Mouse (Mus musculus) forebrain, embryonic 16.5 days (tissue): ENCODE measurements around the gene Elob. TPM values are rescaled to one million over a fixed set of nuclear protein-coding genes. Genes with fewer than 3 reads are reported as not detected.

Experiments
- ATAC-seq: fragments of 200-750 bp; cut with Nextera tagmentation; 2 replicates; pipeline ENCODE4 v1.8.0; 2017; ENCODE audit warnings: mild to moderate bottlenecking, moderate library complexity
- H3K27ac ChIP-seq: fragments of 300-500 bp; sonication (generic); 2 replicates; pipeline ENCODE4 v1.5.1; 2014; ENCODE audit warnings: low read length, control low read depth
- H3K27me3 ChIP-seq: fragments of 300-500 bp; sonication (generic); replicated peaks from 2 replicates; pipeline ENCODE4 v1.6.1; 2014; ENCODE audit warnings: low read length; ENCODE audit not compliant: control insufficient read depth, insufficient read depth
- H3K36me3 ChIP-seq: fragments of 300-500 bp; sonication (generic); 2 replicates; pipeline ENCODE4 v1.6.1; 2014; ENCODE audit not compliant: control insufficient read depth, insufficient read depth
- H3K4me1 ChIP-seq: fragments of 300-500 bp; sonication (generic); replicated peaks from 2 replicates; pipeline ENCODE4 v1.6.1; 2014; ENCODE audit warnings: low read length; ENCODE audit not compliant: control insufficient read depth, insufficient read depth
- H3K4me2 ChIP-seq: fragments of 300-500 bp; sonication (generic); 2 replicates; pipeline ENCODE4 v1.6.1; 2014; ENCODE audit warnings: mild to moderate bottlenecking, low read length, control low read depth
- H3K4me3 ChIP-seq: fragments of 300-500 bp; sonication (generic); replicated peaks from 2 replicates; pipeline ENCODE4 v1.5.1; 2014; ENCODE audit warnings: mild to moderate bottlenecking, low read length, control low read depth
- H3K9ac ChIP-seq: fragments of 300-500 bp; sonication (generic); replicated peaks from 2 replicates; pipeline ENCODE4 v1.6.1; 2014; ENCODE audit warnings: low read depth, low read length, control low read depth
- H3K9me3 ChIP-seq: fragments of 300-500 bp; sonication (generic); 2 replicates; pipeline ENCODE4 v1.6.1; 2016; ENCODE audit warnings: low read length; ENCODE audit not compliant: control insufficient read depth
- WGBS: fragments of 180-500 bp; shearing (Covaris S2); extraction: QIAGEN DNeasy Blood & Tissue Kit; methylation state at CpG from one replicate; pipeline ENCODE4 v1.1.7; 2014; 5-methylcytosine and 5-hydroxymethylcytosine counted together
- polyA plus RNA-seq: library from polyadenylated mRNA; unstranded; fragments of >200 nt; fragmentation: Nextera tagmentation; extraction: Ambion mirVana; gene quantifications from 2 replicates; pipeline ENCODE4 v1.2.1, GENCODE M21; 2015

Elob gene
- polyA plus RNA-seq, 1 experiment from 2014 or later, result 1,034 TPM

DNA sequence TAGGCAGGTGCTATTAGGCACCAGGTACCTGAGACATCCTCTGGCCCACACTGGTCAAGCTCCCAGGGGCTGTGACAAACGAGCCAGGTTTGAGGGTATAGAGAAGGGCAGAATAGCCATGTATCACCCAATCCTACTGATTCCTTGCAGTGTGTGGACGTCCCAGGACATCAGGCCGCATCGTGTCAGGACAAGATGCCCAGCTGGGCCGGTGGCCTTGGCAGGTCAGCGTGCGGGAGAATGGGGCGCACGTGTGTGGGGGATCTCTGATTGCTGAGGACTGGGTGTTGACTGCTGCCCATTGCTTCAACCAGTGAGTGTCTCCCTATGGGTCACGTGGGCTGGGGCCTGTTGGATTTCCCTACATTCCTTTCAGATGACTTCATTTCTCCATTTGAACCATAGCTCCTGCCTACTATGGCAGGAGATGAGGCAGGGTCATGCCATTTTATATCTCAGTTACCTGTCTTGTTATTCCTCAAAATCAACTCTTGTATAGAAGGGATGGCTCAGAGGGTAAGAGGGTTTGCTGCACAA is 25.4 kb upstream of the Elob start:
- H3K27me3 ChIP-seq, result no peaks in the 10 kb centered on the region
- no peak overlapping the region for H3K27ac ChIP-seq
- no peak overlapping the region for H3K4me2 ChIP-seq
- H3K9ac ChIP-seq, result no peak overlapping the region
- H3K4me3 ChIP-seq, result no peak overlapping the region
- no peaks in the 10 kb centered on the region for H3K4me1 ChIP-seq
- 87% methylated on average over 10 of the region's 10 CpGs for WGBS
- no peak for ATAC-seq
- no peaks in the 10 kb centered on the region for H3K9me3 ChIP-seq
- H3K36me3 ChIP-seq, result no peaks in the 10 kb centered on the region

DNA sequence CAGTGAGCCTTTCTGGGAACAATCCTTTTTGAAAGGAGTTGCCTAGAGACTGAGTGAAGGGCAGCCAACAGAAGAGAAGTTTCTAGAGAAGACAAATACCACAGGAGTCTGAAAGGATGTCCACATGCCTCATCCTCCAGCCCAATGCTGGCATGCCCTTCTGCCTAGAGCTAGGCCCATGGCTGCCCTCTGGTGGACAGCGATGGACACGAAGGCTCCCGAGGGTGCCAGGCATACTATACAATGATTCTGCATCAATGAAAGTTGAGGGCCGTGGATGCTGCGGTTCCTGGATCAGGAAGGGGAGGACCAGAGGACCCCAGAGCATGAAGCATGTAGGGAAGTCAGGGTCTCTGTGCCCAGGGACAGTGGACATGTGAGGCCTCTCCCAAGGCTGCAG is 24.4 kb upstream of the Elob start:
- Histone ChIP-seq H3K9me3 (no peaks in the 10 kb centered on the region), H3K4me2 (no peak overlapping the region), H3K4me3 (no peak overlapping the region), H3K4me1 (no peaks in the 10 kb centered on the region), H3K36me3 (no peaks in the 10 kb centered on the region), H3K27ac (no peak overlapping the region), H3K9ac (no peak overlapping the region), H3K27me3 (no peaks in the 10 kb centered on the region)
- WGBS, result 29% methylated on average over 5 of the region's 5 CpGs
- ATAC-seq, result no peak

GRCm38 (mm10) chr17:23850853-23851749 is 22.2 kb upstream of the Elob start:
- Histone ChIP-seq H3K4me1 (no peaks in the 10 kb centered on the region), H3K4me3 (no peak overlapping the region), H3K27me3 (no peaks in the 10 kb centered on the region), H3K27ac (no peak overlapping the region), H3K4me2 (no peak overlapping the region), H3K9me3 (no peaks in the 10 kb centered on the region), H3K9ac (no peak overlapping the region), H3K36me3 (no peaks in the 10 kb centered on the region)
- 60% methylated on average over 18 of the region's 19 CpGs for WGBS
- ATAC-seq, result no peak

- Histone ChIP-seq H3K4me3 (no peak overlapping the region), H3K27me3 (no peaks in the 10 kb centered on the region), H3K36me3 (no peaks in the 10 kb centered on the region), H3K4me2 (no peak overlapping the region), H3K9me3 (no peaks in the 10 kb centered on the region), H3K27ac (no peak overlapping the region), H3K9ac (no peak overlapping the region), H3K4me1 (no peaks in the 10 kb centered on the region)
- ATAC-seq, result no peak
- 60% methylated on average over 2 of the region's 2 CpGs for WGBS
Observed at GRCm38 (mm10) chr17:23850028-23850427, 21.1 kb upstream of the Elob start.

DNA sequence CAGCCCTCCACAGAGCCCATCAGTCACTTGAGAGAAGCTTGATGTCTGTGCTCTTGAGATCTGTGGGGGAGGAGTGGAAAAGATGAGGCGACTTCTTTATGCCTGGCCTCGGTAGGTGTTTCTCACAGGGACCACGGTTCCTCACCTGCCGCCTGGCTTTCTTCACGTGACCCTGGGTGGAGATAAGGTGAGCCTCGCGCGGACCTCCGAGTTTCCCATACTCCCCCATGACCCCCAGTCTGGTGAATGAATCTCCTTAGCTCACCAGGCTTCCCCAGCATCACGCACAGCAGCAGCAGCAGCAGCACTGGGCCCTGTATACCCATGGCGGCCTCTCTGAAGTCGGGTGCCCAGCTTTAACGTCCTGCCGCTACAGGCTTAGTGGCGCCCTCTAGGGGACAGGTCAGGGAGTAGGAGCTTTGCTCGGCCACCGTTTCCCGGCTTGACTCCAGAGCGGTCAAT is 14.9 kb upstream of the Elob start, which contains the start of the genes Prss32 and Prss41:
Prss32 (plus strand) TSS at position 44 of the 462 bp plus-strand sequence.
Prss41 (minus strand) TSS at position 361 of the 462 bp plus-strand sequence.
- H3K4me1 ChIP-seq, result no peaks in the 10 kb centered on the region
- no peaks in the 10 kb centered on the region for H3K27me3 ChIP-seq
- no peaks in the 10 kb centered on the region for H3K9me3 ChIP-seq
- no peak within 1 kb of the TSS for H3K9ac ChIP-seq
- peak within 1 kb of the TSS; percentile 12; the same call in 1 of the 2 replicates for H3K4me2 ChIP-seq
- WGBS, result 17% methylated on average over 19 of the region's 19 CpGs
- no peak within 1 kb of the TSS for H3K4me3 ChIP-seq
- no peak within 1 kb of the TSS for H3K27ac ChIP-seq
- ATAC-seq, result no peak
- no peaks in the 10 kb centered on the region for H3K36me3 ChIP-seq

- Histone ChIP-seq H3K4me3 (no peak overlapping the region), H3K27me3 (no peaks in the 10 kb centered on the region), H3K9me3 (no peaks in the 10 kb centered on the region), H3K4me1 (no peaks in the 10 kb centered on the region), H3K27ac (no peak overlapping the region), H3K4me2 (no peak overlapping the region), H3K36me3 (no peaks in the 10 kb centered on the region), H3K9ac (no peak overlapping the region)
- no peak for ATAC-seq
- WGBS, result 40% methylated on average over 23 of the region's 23 CpGs
Observed at GRCm38 (mm10) chr17:23843141-23843811, 14.3 kb upstream of the Elob start.

- Histone ChIP-seq H3K4me1 (no peaks in the 10 kb centered on the region), H3K27me3 (no peaks in the 10 kb centered on the region), H3K36me3 (no peaks in the 10 kb centered on the region), H3K4me2 (no peak overlapping the region), H3K9me3 (no peaks in the 10 kb centered on the region), H3K4me3 (no peak overlapping the region), H3K9ac (no peak overlapping the region), H3K27ac (no peak overlapping the region)
- 25% methylated on average over 4 of the region's 4 CpGs for WGBS
- ATAC-seq, result peak; percentile 40; the same call in 1 of the 2 replicates
Observed at GRCm38 (mm10) chr17:23841145-23841544, 12.2 kb upstream of the Elob start.

- H3K36me3 ChIP-seq, result no peaks in the 10 kb centered on the region
- ATAC-seq, result no peak
- no peaks in the 10 kb centered on the region for H3K4me1 ChIP-seq
- H3K9ac ChIP-seq, result no peak within 1 kb of the TSS
- H3K27ac ChIP-seq, result no peak within 1 kb of the TSS
- no peak within 1 kb of the TSS for H3K4me2 ChIP-seq
- H3K27me3 ChIP-seq, result peaks cover 2% of the 10 kb centered on the region; the same call in 1 of the 2 replicates
- H3K4me3 ChIP-seq, result no peak within 1 kb of the TSS
- H3K9me3 ChIP-seq, result no peaks in the 10 kb centered on the region
- 49% methylated on average over 8 of the region's 8 CpGs for WGBS
Observed at GRCm38 (mm10) chr17:23836006-23836575, 7.2 kb upstream of the Elob start, which contains the start of gene Prss33. Gene Prss33 (minus strand): TSS chr17:23836056.

DNA sequence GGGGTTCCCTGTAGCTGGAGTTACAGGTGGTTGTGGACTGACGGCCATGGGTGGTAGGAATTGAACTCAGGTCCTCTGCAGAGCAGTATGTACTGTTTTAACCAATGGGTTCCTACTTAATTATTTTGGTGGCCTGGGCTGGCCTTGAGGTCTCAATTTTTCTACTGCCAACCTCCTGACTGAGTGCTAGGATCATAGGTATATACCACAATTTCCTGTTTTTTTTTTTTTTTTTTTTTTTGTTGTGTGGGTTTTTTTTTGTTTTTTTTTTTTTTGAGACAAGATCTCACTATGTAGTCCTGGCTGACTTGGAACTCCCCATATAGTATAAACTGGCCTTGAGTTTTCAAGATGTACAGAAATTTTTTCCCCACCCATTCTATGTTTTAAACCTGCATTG is 2.3 kb upstream of the Elob start:
- no peak overlapping the region for H3K4me3 ChIP-seq
- H3K9ac ChIP-seq, result no peak overlapping the region
- no peak overlapping the region for H3K4me2 ChIP-seq
- no peaks in the 10 kb centered on the region for H3K9me3 ChIP-seq
- H3K27me3 ChIP-seq, result peaks cover 7% of the 10 kb centered on the region
- H3K27ac ChIP-seq, result no peak overlapping the region
- no peak for ATAC-seq
- H3K4me1 ChIP-seq, result peaks cover 18% of the 10 kb centered on the region
- H3K36me3 ChIP-seq, result peaks cover 2% of the 10 kb centered on the region; the same call in 1 of the 2 replicates
- WGBS, result 96% methylated on average over 1 of the region's 1 CpGs
